ENCODE assay signal across 1 mouse cellular context in the genomic region with DNA sequence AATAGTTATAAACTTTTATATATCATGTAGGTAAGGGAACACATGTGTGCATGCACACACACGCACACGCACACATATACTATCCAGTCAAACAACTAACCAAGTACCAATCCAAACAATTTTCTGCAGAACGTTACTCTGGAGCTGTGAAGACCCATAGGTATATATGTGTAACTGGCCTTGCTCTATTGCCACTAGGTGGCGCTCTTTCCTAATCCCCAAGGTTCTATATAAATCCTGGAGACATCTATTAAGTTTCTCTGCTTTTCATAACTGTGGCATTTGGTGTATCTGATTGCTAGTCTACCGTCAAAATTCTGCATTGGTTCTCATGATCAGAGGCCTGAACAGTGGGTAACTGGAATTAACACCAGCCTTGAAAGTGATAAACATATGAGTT.
TF ChIP-seq lines count a peak whose summit lies in the region.

No protein-coding gene starts in this region.

TF ChIP-seq in MEL, 35 proteins besides CTCF, POLR2A, EP300 and RAD21:
- TF ChIP-seq ZC3H11A (IDR thresholded peaks at IDR 0.05; ENCODE audit: low read depth, low read length), result peak; percentile 64
- peak; percentile 85 for TF ChIP-seq SMC3 (IDR thresholded peaks at IDR 0.05; ENCODE audit: low read depth, low read length)
- no peak for TF ChIP-seq TBP (IDR thresholded peaks at IDR 0.05; ENCODE audit: low read depth, low read length)
